Mouse (Mus musculus) thymus, postnatal 14 days (tissue): ENCODE measurements around the gene Mnt.
"Not testable (repeated sequence)": the region's sequence is repeated elsewhere in the genome, so short reads cannot be mapped to it uniquely, and the experiment has no call there.

ENCODE experiments used
- DNase-seq: peaks from one replicate; pipeline ENCODE4 v3.0.0; 2021

Gene Mnt

DNA sequence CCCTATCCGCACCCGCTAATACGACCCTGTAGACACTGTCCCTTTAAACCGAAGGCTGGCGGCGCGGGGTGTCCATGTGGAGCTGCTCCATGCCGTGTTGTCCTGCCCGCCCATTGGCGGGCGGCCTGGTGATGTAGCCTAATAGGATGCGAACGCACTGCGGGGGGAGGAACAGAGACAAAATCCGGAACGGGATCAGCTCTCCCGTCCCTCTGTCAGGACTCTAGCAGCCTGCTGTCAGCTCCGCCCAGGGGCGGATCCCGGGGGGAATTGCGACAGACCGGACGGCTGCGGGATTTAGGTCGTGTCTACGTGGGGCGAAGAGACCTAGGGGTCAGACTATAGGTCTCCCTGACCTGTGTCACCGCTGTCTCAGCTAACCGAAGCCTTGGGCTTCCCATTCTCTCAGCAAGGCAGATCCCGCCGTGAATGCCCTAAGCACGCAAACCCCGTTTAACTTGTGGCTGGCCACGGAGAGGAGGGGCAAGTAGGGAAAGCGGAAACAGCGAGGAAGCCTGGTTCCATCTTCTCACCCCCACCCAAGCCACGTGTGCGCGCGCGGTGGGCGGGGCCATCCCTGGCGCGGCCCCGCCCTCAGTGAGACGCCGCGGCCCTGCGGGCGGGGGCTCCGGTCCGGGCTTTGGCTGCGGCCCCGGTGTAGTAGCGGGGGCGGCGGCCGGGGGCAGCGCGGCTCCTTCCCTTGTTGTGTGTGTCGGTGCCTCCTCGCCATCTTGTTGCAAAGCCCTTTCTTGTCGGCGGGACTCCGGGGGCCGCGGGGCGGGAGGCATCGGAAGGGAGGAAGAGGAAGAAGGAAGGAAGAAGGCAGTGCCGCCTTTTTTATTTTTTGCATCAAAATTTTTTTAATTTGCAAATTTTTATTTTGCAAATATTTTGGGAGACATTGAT, at the start of gene Mnt:
Mnt (plus strand) TSS at position 665 of the 906 bp plus-strand sequence.
- DNase-seq = peak; percentile 93

DNA sequence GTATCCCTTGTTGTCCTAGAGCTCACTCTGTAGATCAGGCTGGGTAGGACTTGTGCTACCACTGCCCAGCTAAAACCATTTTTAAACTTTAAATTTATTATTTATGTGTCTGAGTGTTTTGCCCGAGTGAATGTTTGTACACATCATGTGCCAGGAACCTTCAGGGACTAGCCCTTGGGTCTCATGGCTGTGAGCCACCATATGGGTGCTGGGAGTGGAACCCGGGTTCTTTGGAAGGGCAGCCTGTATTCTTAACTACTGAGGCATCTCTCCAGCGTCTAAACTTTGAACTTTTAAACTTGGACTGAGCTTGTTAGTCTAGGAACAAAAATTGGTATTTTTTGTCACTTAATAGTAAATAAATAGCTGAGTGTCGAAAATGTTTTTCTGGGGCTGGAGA, 37.8 kb upstream of the Mnt start:
- no peak for DNase-seq

DNA sequence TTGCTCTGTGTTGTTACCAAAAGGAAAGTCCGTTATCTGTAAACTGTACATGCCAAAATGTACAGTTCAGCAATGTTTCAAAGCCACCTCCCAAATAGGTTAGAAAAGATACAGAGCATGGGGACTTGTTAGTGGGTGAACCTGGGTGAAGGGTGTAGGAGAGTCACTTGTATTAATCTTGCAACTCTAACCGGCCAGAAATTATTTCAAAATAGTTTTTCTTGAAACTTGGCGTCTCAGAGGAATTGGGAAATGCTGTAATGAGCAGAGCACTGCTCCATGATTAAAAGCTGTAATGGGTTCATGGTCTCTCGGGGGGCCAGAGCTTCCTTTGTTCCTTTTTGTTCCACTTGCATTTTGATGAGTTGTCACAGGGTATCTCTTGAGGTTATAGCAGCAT, 30.1 kb upstream of the Mnt start:
- DNase-seq = no peak

DNA sequence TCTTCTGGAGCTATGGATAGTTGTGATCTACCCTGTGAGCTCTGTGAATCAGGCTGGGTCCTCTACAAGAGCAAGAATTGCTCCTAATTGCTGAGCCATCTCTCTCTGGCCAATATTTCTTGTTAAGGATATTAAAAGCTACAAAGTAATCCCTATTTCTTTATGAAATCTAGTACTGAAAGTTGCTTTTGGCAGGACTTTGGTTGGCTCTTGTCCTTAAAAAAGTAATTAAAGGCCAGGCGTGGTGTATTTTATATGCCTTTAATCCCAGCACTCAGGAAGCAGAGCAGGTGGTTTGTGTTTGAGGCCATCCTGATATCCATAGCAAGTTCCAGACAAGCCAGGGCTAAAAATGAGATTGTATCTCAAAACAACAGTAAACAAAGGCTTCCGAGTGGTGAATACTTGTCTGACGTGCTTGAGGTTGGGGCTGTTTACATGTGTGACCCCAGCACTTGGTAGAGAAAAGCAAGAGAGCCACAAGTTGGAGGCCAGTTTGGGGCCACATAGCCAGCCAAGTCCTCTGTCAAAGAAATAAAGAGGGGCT, 26.6 kb upstream of the Mnt start:
- DNase-seq = no peak

DNA sequence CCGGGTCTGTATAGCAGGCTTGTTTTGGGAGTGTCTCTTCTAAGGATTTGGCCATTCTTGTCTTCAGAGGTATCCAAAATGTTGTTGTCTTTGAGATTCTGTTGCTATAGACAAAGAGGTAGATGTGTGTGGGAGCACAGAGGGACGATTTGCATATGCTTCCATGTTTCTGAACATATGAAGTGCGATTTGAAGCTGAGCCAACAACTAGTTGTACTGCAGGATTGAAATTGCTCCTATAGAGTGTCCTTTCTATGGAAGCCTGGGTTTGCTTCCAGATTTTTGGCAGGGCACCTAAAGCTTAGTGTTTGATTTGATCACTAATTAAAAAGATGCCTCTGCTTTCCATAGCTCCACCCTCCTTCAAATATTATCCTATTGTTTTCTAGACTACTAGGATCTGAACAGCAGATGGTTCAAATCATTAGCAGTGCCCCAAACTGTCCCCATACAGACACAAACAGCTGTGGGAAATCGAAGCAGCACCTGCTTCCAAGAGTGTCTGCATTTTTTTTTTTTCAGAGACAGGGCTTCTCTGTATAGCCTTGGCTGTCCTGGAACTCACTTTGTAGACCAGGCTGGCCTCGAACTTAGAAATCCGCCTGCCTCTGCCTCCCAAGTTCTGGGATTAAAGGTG, 23.4 kb upstream of the Mnt start:
- no peak for DNase-seq

DNA sequence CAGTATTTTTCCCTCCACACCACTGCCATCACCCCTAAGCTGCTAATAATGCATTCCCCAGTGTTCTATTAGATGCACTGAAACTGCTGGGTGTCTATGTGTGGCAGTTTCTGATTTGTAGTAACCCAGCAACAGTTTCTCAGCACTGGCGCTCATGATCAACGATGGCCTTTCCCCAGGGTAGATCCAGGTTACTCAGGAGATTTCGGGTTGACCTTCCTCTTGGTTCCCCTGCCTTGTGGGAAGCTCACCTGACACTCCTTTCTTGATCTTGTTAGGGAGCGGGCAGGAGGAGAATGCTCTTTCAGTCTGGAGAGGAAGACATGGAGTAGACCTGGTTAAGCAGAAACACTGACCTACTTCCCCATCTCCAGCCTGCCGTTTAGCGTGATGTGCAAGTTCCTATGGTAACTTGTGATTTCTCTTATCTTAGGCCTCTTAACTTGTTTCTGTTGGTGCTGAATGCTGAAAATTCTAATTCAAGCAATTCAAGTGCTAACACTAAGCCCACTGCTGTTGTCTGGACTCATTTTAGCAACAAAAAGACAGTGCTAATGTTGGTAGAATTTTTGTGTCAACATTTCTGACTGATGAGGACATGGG, 22.4 kb upstream of the Mnt start:
- DNase-seq = no peak

DNA sequence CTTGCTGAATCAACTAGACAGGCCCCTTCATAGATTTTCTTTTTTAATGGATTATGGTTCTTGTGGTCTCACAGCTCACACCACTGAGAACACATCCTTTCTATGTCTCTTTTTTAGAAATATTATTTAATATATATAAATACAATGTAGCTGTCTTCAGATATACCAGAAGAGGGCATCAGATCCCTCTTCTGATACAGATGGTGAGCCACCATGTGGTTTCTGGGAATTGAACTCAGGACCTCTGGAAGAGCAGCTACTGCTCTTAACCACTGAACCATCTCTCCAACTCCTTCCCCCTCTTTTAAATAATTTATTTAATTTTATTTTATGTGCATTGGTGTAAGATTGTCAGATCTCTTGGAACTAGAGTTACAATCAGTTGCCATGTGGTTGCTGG, 20.6 kb upstream of the Mnt start:
- no peak for DNase-seq

DNA sequence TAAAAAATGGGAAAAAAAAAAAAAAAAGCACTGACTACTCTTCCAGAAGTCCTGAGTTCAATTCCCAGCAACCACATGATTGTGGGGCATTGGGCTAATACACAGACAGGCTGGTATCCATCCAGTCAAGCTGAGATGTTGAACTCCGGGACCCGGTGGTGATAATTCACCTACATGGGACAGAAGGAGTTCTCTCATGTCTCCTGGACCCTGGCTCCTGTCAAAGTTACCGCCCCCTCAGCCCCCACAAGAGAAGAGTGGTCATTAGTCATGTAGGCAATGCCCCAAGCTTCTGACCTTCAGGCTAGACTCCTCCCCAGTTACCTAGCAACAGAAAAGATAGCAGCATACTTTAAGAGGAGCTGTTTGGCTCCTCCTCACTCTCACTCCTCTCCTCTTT, 19.7 kb upstream of the Mnt start:
- not testable (repeated sequence) for DNase-seq

DNA sequence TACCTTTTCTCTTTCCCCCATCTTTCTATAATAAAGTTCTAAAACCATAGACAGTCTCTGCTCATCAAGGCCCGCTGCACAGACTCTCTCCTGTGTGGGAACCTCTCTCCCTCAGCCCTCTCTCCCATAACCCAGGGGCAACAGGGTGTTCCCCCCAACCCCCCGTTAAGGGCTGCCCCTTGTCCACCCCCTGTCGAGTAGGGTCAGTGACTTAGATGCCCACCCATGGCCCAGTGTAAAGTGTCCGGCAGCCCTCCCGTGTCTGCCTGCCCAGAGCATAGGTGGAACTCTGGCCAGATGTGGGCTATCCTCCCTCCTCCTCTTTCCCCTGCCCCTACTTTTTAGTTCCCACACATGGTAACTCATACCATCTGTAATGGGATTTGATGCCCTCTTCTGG, 19.2 kb upstream of the Mnt start:
- DNase-seq = no peak

DNA sequence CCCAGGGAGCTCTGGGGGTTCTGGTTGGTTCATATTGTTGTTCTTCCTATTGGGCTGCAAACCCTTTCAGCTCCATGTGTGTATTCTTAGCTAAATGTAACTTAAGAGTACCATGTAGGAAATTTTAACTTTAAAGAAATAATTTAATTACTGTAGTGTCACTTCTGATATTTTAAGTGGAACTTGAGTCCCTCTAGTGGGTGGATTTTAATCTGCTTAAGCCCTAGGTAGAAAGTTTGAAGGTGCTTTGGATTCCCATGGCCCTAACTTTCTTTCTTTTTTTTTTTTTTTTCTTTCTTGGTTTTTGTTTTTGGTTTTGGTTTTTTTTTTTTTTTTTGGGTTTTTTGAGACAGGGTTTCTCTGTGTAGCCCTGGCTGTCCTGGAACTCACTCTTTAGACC, 14.9 kb upstream of the Mnt start:
- DNase-seq = no peak

DNA sequence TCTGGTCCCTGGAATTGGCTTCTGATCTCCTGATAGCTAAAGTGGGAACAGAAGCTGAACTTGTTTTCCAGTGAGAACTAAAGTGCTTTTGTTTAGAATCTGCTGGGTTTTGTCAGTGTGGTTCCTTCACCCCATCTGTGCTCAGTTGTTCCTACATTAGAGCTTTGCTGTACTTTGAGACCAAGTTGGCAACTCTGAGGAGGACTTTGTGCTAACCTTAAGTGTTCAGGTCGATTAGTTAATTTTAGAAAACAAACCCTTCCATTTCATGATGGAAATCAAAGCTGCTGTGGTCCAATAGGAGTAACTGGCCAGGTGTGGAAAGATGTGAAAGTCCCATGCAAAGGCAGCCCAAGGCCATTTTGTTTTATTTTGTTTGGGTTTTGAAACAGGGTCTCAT, 9.8 kb upstream of the Mnt start:
- no peak for DNase-seq

DNA sequence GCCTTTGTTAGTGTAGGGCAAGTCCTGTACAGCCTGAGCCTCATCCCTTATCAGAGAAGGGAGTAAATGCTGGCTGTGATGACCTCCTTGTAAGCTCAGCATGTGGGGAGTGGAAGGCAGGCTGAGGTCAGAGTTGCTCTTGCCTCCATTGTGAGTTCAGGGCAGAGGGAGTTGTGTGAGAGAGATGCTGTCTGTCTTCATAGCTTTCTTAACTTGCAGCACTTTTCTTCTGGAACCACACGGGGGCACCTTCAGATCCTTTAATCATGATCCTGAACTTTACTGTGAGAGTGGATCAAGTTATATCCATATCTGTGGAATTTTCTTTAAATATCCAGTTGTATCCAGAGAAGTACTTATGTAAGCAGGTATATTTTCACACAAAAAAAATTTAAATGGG, 9.3 kb upstream of the Mnt start:
- DNase-seq = peak; percentile 20

DNA sequence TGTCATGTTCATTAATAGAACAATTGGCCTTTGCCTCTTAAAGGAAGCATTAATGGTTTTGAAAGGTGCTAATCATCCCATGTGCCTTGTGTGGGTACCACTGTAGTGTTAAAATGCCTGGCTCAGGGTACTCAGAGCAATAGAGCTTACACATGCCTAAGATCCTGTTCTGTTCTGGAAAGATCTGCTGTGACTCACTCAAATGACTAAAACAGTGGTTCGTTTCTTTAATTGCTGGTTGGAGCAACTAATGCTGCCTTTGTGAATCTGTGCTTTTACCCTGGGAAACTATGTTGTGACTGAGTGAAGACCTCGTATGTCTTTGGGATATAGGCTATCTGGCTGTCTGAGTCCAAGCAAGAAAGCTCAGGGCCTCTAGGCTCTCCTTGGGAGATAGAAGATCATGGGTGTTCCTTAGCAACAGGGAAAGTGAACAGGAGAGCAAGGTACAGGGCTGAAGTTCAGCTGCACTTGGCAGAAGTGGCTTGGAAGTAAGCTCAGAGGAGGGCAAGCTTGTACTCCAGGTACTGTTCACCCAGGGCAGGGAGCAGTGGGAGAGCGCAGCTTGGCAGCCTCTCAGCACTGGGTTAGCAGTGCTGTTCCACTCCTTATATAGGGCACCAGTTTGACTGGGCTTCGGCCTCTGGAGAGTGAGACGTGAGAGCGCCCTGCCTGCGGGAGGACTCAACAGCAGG, 7.8 kb upstream of the Mnt start:
- no peak for DNase-seq

DNA sequence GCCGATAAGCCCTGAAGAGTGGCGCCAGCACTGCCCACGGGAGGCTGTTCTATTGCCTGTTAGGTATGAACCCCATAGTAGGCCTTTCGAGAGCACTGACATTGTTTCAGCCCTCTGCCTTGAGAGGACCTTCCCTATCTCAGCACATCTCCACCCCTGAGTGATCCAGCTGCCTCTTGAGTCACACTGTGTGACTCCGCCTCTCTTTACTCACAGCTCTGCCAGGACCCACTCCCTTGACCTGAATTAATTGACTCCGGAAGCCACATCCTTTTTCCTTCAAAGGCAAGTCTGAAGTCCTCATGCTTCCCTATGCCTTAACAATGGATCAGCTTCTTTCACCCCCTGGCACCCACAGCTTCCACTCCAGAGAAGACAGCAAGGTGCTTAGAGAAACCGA, 4.6 kb upstream of the Mnt start:
- no peak for DNase-seq

DNA sequence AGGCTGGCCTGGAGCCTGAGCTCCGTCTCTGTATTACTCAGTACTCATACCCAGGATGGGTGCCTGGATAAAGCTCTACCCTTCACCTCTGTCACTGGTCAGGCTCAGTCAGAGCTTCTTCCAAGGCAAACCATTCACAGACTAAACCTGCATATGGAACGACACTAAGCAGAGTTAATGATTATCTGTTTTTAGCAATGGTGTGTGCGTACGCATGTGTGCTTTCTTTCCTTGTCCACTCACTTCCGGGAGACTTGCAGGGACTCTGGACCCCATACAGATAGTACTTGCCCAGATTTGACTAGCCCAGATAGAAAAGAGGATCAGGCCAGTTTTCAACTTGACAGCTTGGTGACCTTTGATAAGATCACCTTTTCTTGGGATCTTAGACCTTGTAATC, 4.0 kb upstream of the Mnt start:
- no peak for DNase-seq

DNA sequence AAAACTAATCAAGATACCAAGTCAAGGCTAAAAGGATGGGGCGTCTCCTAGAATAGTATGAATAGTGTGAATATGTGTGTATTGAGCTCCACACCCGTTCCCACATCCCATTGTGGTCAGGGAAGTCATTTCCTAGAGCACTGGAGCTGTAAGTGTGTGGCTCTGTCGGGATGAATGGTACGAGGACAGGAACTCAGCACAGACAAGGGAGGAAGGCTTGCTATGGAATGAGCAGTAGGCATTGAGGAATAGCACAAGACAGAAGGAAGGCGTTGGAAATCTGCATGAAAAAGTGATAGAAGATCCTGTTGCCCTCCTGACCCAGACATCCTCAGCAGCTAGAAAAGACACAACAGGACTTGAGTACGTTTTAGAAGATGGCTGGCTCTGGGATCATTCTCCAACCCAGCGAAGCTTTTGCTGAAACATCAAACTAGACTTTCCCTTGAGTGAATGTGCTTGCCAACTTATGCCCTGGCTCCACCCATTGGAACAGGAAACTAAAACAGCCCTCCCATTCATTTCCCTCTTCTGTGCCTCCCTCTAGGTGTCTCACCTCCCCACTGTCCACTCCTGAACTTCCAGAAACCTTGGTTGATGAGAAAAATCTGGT, 2.8 kb upstream of the Mnt start:
- DNase-seq = no peak

DNA sequence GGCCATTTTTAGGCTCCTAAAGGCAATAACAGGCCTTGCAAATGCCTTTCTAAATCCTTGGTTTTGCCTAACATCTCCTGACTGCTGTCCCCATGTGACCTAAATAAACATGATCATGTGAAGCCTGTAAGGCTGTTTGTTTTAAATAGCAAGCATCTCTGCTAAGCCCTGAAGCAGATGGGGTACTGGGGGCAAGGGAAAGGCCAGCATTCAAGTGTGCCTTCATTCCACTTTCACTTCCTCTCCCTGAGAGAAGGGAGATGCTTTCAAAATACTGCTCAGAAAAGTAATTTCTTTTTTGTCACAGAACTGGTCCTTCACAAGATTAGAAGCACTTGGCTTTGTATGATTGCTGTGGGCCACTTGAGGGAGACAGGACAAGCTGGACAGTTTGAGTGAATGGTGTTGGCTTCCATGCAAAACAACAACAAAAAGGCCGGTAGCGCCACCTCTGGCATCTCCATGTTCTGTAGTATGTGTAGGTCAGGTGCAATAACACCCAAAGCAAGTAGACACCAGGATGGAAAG, 2.3 kb upstream of the Mnt start:
- DNase-seq = no peak

DNA sequence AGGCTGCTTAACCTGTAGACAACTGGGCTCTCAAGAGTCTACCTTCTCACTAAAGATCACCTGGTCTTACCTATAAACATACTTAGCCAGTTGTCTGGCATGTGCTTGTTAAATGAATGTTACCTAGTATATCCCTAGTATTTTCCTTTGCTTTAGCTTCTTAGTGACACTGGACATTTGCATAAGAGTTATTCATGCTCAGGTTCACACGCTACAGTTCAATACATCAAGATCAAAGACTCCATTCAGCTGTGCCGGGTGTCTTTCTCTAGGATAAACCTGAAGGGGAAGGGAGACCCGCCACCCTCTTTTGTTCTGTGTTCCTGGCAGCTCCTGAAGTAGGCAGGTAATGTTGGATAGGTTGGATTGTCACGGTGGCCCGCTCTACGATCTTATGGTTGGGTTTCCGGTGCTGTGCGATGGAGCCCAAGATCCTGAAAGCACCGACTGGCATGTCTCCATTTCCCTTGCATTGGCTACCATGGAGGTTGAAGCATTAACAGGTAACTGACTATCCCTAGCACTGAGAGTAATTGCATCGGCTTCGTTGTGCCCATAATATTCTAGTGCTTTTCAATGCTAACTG, 1.7 kb upstream of the Mnt start:
- DNase-seq = peak; percentile 16

DNA sequence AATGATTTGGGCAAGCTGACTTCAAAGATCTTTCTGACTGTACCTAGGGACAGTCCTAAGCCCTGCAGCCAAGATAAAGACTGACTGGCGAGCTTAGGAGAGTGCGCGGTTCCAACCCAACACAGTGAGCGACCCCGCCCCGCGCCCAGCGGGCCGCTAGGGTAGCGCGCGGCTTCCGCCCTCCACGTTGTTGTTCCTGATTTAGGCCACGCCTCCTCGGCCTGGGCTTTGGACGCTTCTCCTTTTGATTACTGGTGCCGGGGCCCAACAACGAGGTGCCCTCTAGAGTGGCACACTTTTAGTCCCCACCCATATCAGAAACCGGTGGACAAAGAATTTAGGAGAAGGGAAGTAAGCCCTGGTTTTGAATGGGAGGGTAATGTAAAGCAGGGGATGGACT, 908 bp upstream of the Mnt start:
- DNase-seq = peak; percentile 86

DNA sequence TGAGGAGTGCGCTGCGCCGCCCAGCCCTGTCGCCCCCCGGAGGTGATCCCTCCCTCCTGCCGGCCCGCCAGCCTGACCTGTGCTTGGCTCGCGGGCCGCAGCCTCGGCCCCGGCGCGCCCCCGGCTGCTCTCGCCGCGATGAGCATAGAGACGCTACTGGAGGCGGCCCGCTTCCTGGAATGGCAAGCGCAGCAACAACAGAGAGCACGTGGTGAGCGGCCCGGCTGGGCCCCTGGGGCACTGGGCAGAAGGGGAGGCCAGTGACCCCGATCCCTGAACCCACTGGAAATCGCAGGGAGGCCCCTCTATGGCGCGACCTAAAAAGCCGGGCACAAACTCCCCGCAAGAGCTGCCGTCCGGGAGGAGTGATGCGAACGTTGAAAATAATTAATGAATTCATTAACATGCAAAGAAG, 478 bp downstream of the Mnt start:
- DNase-seq = peak; percentile 69

DNA sequence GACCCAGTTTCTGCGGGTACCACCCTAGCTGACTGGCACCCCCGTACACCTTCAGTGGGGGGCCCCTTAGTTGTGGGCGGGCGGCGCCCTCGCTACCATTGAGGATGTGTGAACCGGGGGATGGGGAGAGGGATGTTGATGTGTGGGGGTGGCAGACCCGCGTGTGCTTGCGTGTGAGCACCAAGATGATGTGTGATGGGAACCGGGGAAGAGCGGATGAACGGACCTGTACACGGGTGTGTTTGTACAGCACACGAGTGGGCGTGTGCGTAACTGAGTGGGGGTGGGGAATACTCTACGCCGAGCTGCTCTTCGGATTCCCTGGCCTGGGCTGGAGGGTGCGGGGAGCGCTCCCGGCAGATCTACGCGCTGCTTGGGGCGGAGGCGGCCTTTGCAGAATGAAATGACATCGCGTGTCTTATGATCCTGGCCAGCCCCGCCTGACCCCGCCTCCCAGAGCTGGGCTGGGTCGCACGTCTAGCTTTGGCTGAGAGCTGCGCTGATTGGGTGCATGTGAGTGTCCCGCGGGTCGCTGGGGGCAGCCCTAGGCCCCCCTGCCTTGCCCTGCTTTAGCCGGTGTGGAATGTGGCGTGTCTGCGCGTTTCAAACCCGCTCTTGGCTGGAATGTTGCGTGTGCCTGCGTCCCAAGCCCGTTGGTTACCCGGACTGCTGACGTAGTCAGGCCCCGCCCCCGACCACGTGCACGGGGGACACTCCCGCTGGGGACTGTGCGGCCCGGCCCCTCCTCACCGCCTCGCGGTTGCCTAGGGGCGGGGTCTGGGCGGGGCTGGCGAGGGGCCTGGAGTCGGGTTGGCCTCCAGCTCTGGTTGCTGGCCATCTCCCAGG, 1.1 kb downstream of the Mnt start:
- DNase-seq = peak; percentile 98
